Mouse (Mus musculus) spleen, postnatal 10 days (tissue): ENCODE measurements around the gene Dnajc4.

Source experiments
- DNase-seq, 2 experiments: peaks; one replicate each; pipeline ENCODE4 v3.0.0; 2021 to 2022; ENCODE audit warnings: low spot score in 2 of 2

The Dnajc4 gene

DNA sequence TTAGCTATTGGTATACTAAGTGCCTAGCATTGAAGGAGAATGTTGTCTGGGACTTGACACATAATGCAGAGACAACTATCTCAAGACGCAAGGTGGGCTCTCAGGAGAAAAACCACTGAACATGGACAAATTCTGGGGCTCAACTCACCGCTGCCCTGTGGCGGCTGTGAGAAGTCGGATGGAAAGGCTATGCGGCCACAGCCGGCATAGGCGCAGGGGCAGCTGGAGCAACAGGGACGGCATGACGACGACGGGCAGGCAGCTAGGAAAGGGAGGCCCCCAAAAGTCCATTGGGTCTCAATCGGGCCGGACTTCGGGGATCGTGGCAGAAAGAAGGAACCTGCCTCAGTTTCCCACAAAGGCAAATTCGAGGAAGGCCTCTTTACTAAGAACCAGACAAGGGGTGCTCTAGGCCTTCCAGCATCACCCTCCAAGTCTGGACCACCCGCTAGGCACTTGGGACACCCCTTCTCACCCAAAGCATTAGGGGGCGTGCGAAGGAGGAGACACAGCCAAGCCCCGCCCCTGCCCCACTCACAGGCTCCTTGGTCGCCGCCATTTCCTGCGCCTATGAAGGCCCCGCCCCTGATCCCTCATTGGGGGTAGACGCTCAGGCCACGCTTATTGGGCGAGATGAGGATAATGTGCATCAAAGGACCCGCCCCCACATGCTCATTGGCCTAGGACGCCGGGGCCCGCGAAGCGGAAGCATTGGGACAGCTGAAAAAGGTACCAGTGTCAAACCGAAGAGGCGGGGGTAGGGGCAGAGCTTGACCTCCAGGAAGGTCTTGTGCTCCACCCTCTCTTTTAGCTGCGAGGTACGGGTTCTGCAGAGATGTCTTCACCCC, at the start of gene Dnajc4:
Gene Dnajc4 (minus strand): TSS at position 562 of the 848 bp plus-strand sequence.
- DNase-seq, result peak; percentile 89 to 98

DNA sequence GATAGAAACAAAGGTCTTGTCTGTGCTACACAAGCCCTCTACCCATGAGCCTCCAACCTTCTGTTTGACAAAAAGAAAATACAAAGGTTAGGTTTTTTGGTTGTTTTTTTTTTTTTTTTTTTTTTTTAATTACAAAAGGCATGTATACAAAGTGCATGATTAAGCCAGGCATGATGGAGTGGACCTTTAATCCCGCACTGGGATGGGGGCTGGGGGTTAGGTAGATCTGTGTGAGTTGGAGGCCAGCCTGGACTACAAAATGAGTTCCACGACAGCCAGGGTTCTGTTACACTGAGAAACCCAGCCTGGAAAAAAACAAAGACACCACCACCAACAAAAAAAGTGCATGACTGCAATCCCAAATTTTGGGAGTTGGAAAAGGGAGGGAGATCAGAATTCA, 48.8 kb upstream of the Dnajc4 start:
- no peak for DNase-seq

DNA sequence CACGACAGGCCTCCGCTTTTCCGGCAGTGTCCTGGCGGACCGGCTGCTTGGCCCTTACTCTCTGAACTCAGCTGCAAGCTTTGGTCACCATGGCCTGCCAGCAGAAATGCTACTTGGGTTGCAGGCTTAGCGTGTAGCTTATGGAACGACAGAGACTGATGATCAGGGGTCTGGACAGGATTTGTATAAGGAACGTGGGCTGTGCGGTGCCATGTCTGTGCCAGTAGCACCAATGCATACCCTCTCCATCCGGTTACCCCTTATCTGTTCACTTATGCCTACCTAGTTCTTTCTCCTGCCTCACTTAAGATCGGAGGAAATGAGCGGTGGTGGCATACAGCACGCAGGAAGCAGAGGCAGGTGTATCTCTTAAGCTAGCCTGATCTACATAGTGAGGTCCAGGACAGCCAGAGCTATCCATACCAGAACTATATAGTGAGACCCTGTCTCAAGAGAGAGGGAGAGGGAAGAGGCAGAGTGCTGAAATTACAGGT, 48.3 kb upstream of the Dnajc4 start:
- no peak for DNase-seq

DNA sequence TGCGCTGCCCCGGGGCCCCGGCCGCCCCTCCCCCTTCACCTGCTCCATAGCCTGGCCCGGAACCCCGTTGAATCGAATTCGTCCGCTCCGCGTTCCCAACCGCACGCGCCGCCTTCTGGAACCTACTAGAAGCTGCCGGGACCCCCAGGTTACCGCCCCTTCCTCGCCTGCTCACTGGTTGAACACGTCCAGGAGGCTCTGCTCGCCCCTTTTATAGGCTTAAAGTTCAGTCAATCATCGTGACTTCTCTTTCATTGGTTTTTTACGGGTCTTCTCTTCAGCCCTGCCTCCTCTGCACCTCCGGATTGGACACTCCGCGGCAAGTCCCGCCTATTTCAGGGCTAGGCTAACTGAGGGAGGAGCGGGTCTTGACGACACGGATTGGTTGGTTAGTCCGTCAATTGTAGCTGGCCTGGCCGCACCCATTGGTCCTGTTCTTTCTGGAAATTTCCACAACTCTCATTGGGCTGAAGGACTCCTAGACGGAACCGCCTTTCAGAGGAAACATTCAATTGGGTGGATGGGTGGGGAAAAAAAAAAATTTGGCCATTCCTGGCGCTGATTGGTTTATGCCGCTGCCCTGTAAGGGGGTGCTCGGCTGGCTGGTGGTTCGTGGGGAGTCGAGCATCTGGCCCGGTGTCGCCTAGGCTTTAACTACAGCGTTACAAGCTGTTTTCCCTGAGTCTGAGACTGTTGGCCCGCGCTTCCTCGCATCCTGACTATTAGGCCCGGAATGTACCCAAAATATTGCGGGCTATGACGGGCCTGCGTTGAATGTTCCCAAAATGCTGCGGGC, 47.7 kb upstream of the Dnajc4 start, which contains the start of gene Stip1:
Gene Stip1 (minus strand): TSS at position 127 of the 796 bp plus-strand sequence.
- DNase-seq, result peak; percentile 97 to 99

DNA sequence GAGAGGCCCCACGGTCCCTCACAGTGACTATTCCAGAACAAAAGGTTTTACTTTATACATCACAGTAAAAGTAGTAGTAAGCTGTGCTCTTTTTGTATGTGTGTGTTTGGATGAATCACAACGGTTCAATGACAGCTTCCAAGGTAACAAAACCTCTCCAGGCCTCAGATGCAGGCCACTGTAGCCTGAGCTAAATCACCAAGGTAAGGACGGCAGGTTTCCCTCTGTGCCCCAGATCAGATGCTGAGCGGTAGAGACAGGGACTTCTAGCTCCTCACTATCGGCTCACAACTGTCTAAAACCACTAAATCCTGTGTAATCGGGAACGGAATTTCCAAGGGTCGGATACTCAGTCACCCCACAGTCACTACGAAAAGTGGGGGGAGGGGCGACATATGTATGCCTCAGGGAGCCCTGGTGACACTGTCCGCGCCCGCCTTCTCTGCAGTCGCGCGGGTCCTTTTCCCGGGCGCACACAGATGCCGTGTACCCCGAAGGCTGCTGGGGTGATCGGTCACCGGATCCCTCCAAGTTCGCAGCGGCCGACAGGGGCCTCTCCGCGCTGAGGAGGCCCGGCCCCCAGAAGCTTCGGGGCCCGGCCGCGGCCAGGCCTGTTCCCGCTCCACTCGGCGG, 46.8 kb upstream of the Dnajc4 start:
- DNase-seq, result peak in 1 of 2 experiments; percentile 74

DNA sequence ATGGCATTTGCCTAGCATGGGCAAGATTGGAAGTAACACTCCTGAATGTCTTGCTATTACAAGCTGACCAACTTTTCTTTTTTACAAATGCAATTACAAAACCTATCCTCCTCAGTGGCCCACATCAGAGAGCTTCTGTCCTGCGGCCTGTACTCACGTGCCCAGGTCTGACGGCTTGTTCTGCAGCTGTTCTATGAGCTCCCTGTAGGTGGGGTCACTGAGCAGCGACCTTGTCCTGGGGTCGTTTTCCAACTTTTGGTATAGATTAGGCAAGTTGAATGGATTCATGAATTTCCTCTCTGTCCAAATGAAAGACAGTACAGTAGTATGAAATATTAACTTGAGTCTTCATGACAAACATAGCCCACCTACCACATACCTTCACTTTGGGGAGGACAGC, 41.6 kb upstream of the Dnajc4 start:
- DNase-seq, result no peak

DNA sequence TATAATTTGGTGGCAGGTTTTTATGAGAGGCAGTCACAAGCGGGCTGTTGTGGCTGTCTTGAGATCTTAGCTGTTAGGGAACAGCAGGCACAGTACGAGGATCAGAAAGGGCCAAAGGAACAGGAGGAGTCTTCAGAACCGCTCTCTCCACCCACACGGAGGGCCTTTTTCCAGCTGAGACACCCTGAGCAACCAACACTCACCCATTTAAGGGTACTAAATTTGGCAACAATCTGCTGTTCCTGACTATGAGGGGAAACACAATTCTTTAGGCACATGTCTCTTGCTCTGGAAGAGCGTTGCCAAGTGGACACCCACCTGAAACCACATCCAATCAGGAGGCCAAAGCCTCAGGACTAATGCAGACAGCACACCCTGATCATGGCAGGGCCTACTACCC, 37.2 kb upstream of the Dnajc4 start:
- DNase-seq, result no peak

DNA sequence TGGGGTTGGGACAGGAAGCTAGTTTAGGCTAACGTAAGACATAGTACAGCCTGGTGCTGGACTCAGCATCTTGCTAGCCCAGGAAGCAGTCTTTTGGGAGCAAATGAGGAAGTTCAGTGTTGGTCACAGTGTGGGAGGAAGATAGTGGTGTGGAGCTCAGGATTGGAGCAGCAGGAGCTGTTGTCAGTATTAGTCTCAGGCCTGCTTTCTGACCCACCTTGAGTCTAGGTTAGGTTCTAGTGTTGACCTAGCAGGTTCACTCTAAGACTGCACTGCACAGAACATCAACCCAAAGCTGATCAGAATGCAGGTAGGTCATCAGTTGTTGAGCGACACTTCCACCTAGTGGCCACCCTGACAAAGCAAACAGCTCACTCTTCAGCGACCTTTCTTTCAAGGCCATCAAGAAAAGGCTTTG, 27.9 kb upstream of the Dnajc4 start:
- DNase-seq, result peak; percentile 54 to 80

DNA sequence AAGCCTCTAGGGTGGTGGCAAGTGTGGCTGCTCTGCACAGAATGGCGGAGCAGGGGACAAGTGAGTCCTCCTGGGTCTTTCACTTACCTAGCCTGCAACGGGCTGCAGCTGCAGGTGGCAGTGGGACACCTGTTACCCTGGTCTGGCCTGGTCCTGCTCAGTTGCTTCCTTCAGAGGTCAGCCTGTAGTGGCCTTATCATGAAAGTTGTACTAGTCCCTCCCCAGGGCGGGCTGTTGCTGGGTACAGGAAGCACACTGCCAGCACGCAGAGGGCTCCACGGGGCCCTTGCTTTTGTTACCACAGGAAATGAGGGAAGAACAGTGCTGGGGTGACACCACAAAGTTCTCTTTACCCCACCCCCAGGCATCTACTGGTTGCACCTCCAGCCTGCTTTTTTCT, 26.8 kb upstream of the Dnajc4 start, which contains the start of gene Fermt3:
Gene Fermt3 (minus strand): TSS at position 279 of the 400 bp plus-strand sequence.
- peak; percentile 71 to 81 for DNase-seq

DNA sequence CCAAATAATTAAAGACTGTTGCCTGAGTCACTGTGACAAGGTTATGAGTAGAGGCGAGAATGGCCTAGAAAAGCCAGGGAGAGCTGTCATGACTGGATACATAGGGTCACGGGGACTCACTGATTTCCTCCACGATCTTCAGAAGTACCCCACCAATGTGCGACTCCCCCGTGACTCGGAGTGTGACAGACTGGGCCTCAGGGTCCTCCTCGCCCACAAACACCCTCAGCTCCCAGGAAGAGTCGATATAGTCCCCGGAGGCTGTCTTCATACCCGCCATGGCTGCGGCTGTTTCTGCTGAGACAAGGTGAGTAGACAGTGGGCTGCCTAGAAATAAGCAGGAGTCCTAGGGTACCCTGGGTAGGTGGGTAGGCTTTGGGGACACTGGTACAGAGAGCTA, 26.2 kb upstream of the Dnajc4 start:
- DNase-seq, result peak; percentile 42 to 55

DNA sequence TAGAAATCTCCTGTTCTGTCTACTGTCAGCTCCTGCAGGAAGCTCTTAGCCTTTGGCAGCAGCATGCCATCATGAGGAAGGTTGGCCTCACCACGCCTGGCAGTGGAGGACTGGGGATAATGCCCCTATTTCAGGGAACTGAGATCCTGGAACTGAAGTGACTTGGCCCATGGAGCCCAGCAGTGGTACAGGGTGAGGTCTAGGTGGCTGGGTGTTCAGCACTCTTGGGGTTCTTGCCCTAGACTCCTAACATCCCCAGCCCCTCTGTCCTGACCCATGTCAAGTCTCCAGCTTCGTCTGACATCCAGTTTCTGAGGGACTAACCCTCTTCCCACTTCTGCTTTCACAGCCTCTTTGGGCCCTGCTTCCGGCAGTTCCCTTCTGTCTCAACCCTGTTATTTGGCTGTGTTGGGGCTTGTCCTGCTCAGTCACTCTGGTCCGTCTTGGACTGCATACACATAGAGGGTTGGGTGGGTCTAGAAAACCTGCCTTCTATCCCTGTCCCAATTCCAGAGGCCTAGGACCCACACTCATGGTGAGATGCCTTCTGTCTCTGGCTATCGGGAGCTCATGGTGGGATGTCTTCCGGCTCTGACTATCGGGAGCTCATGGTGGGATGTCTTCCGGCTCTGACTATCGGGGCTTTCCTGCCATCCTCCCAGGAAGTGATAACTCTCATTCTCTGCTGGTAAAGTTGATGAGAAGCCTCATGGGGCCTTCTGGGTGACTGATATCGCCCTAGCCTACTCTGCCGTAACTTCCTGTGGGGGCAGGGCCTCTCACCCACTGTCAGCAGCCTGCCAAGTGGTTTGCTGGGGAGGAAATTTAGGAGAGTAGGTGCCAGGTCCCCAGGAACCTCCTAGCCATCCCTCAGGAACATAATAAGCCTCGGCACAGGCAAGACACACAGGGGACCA, 25.4 kb upstream of the Dnajc4 start:
- DNase-seq, result peak; percentile 48 to 75

DNA sequence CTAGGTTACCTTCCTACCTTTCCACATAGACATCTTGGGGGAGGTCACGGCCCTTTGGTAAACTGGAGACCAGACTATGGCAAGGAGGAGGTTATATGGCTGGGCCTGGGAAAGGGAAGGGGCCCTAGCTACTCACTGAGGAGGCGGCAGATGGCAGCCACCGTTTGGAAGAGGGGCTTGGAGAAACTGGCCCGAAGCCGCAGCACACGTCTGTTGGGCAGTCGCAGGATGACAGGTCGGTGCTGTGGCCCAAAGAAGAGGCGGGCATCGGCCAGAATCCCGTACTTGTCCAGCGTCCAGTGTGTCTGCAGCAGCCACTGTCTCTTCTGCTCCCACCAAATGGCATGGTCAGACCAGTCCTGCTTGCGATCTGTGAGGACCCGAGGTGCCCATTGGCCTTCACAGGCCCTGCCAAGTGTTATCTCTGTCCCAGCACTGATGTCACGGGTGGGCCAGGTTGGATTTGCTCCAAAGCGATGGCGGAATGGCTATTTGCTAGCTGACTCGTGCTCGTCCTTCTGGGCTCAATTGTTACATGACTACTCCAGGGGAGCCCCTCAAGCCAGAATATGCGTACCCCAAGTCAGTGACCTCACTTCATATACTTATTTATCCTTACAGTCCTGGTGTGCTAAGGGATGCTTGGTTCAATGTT, 22.2 kb upstream of the Dnajc4 start:
- no peak for DNase-seq

DNA sequence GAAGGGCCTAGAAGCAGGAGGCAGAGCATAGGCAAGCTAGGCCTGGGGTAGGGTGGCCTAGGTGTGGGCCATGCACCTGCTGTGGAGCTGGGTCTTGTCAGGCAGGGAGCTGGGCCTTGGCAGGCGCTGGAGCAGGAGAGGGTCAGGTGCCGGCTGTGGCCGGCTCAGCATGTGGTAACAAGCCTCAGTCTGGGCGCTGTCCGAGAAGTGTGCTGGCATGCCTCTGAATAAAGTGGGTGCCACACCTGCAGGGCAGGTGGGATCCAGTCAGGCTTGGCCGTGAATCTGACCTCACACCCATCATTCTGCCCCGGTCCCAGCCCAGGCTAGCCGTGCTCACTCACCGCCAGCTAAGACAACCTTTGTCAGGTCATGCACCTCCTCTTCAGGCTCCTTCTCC, 21.6 kb upstream of the Dnajc4 start:
- DNase-seq, result no peak

DNA sequence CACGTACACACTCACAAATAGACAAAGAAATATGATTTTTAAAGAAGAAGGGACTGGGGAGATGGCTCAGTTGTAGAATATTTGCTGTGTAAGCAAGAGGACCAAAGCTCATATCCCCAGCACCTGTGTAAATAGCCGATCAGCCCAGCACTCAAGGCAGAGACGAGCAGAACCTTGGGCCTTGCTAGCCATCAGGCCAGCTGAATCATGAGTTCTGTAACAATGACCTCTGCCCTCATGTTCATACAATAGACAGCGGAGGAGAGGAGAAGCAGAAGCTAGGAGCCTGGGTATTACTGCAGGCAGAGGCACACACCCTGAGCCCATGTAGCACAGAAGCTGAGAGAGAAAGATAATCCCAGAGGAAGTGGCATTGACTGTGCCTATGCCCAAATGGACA, 20.1 kb upstream of the Dnajc4 start:
- no peak for DNase-seq

DNA sequence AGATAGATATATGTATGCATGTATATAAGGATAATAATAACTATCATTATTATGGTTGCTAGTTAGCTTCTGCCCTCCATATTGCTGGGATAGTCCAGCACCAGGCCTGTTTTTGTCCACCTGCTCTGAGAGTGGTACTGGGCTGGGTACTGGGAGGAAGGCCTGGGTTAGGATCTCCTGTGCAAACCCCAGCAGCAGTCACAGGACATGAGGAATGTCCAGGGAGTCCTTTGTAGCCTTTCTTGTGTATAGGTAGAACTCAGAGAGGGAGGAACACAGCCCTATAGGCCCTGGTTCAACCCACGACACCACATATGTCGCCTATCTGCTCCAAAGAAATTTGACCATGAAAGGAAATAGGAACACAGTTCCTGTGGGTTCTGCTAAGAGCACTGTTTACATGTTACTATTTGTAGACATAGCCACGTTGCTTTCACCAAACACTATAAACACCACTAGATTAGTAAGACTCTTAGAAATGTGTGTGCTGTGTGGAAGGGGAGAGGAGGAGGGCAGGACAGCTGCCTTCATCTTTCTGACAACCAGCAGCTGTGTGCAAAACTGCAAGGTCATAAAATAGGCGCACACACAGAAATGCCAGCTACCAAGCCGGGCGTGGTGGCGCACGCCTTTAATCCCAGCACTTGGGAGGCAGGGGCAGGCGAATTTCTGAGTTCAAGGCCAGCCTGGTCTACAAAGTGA, 14.7 kb upstream of the Dnajc4 start:
- DNase-seq, result no peak

DNA sequence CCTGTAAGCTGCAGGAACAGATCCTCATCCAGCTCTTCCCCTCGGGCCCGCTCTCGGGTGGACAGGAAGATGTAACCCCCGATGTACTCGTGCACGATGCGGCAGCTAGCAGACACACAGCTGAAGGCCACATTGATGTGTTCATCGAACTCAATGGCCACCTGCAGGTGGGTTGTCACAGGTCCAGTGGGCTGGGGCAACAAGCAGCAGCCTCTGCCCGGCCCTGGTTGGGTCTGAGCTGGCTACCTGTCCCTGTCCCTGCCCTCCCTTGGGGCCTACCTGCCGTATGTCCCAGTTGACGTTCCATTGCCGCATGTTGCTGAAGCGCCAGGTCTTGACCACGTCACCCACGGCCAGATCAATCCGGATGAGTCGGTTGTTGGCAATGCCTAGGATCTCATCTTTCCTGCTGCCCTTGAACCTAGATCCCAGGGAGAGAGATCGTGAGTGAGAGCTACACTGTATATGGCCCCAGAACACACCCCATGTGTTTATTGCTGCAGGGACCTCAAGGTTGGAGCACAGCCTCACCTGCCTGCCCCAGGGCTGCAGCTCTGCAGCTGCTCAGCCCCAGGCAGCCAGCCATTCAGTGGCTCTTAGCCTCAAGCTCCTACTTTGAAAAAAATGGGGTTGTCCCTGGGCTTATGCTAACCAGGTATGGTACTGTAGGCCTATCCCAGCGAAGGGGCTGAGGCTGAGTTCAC, 7.1 kb upstream of the Dnajc4 start:
- no peak for DNase-seq

DNA sequence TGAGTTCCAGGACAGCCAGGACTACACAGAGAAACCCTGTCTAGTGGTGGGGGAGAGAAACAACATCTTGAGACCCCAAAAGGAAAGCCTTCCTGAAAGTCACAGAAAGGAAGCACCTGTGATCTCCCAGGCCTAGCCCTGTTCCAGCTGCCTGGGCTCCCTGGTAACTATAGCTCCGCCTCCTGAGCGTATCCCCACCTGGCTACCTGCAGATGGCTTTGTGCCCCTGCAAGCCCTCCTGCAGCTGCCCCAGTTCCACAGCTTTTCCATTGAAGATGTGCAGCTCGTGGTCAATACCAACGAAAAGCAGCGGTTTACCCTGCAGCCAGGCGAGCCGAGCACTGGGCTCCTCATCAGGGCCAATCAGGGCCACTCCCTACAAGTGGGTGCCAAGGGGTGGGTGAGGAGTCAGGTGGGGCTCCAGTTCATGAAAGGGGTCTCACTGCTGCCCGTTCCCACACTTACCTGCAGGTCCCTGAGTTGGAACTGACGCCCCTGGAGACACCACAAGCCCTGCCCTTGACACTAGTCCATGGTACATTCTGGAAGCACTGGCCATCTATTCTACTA, 5.4 kb upstream of the Dnajc4 start:
- DNase-seq, result no peak

DNA sequence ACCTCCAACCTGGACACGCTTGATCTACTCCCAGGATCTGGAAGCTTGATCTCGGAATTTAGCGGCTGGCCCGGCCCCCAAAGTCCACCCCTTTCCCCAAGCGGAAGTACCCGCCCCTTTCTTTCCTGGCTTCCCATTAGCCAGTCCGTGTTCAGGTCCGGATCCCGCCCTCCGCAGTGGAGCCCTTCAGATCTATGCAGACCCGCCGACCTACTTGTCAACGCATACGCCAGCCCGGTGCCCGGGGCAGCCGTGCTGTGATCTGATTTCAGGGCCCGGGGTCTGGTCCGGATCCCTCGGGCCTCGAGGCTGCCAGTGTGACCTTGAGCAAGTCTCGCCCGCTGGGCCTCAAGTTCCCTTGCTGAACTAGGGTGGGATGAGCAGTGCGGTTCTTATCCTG, 3.6 kb upstream of the Dnajc4 start, which contains the start of the genes Nudt22 and Trpt1:
Gene Nudt22 (minus strand): TSS at position 112 of the 400 bp plus-strand sequence.
Gene Trpt1 (plus strand): TSS at position 126 of the 400 bp plus-strand sequence.
- DNase-seq, result peak; percentile 59 to 82
